Mouse (Mus musculus): ENCODE results near the gene Plekhn1.

Plekhn1 gene

DNA sequence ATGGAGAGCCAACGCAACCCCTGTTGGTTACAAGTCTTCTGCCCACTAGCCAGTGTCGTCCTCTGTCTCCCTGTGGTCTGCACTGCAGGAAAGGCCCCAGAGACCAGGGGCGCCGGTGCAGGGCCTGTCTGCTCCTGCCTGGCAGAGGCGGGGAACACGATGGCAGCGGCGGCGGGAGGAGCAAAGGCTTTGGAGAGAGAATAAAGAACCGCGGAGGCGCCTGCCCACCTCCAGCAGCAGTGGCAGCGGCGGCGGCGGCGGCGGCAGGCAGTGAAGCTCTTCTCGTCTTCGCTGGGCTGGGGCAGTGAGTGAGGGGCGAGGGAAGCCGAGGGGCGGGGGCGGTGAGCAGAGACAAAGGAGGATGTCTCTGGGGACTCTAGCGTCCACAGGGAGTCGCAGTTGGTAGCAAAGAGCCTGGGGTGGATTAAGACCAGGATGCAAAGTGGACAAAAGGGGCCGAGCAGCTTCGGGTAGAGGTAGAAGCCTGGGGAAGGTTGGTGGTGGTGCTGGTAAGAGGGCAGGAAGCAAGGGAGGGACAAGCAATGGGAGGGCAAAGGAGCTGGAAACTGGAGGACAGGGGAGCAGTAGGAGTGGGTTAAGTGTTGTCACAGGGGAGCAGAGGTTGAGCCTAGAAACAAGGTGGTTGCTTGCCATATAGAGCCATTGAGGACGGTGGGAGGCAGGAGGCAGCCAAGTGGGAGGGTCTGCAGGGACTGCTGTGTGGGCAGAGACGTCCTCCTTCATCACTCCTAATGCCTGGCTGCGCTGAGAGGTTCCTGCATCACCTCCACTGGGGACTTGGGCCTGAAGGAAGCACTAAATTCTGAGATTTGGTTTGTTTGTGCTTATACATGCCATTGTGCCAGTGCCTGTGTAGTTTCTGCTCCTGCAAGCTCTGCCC is 48.5 kb downstream of the Plekhn1 start:
- no peak for DNase-seq (ENCODE audit: extremely low read depth, insufficient read length, low spot score)

DNA sequence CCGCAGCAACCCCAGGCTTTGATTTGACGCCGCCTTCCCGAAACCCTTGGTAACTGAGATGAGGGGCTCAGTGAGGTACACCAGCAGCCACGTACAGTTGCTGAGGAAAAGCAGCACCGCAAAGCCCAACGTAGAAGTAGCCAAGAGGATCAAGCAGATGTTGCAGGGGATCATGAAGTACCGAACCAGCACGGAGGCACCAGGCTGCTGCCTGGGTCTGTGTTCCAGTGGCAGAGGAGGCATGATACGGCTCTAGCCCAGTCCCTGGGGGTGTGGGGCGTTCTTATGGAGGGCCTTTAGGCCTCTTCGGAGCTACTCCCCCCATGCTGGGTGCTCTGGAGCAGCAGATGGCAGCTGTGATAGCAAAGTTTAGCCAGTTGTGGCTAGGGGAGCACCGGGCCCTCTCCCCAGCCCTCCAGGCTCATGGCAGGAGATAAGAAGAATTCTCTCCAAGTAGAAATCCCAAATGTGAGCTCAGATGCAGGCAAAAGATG is 49.2 kb downstream of the Plekhn1 start:
- no peak for DNase-seq (ENCODE audit: extremely low read depth, insufficient read length, low spot score)

DNA sequence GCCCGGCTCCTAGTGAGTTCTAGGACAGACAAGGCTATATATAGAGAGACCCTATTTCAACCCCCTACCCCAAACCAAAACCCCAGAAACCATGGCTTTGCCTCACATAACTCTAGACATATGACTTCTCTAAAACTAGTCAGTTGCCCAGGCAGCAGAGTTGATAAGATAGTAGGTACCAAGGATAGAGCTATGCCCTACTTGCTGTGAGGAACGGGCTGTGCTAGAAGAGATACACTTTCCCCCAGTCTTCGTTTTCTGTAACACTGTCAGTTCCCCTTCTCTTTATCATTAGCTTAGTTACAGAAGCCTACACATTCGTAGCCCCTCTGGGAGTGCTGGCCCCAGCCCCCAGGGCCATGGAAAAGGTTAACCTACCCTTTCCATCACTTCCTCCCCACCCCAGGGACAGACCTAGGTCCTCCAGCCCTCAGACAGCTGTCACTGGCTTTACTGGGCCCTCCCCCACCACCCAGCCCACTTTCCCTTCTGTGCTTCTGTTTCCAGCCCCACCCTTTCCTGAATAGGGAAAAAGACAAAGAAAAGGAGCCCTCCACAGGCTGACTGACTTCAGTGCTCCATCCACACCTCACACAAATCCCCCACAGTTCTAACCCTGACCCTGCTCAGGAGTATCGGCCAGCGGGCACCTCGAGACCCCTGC is 50.2 kb downstream of the Plekhn1 start:
- no peak for DNase-seq (ENCODE audit: extremely low read depth, insufficient read length, low spot score)

DNA sequence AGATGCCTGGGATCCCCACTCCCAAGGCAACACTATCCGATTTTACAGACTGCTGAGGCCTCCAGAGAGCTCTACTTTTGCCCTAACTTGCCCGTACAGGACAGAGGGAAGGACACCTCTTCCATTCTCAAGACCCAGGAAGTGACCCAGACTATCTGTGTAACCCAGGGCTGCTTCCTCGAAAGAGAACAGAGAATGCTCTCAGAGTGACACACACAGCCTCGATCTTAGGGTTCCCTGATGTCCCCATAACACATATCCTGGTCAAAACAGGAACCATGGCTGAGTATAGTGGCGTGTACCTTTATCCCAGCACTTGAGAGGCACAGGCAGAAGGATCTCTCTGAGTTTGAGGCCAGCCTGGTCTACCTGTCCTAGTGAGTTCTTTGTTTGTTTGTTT is 50.9 kb downstream of the Plekhn1 start:
- no peak for DNase-seq (ENCODE audit: extremely low read depth, insufficient read length, low spot score)

DNA sequence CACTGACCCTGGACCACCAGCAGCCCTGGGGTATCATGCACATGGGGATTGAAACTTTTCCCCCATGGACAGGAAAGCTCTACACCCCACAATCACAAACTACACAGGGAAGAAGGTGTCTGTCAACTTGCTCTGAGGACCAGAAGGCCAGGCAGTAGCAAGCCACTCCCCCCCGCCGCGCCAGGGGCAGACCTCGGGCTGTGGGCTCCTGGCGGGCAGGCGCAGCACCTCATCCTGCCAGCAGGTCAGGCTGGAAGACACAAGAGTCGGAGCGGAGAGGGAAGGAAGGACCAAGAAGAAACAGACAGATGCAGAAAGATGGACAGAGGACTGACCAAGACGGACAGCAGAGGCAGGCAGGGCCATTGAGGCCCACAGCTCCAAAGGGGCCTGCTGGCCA is 57.0 kb downstream of the Plekhn1 start:
- DNase-seq (ENCODE audit: extremely low read depth, insufficient read length, low spot score), result no peak

DNA sequence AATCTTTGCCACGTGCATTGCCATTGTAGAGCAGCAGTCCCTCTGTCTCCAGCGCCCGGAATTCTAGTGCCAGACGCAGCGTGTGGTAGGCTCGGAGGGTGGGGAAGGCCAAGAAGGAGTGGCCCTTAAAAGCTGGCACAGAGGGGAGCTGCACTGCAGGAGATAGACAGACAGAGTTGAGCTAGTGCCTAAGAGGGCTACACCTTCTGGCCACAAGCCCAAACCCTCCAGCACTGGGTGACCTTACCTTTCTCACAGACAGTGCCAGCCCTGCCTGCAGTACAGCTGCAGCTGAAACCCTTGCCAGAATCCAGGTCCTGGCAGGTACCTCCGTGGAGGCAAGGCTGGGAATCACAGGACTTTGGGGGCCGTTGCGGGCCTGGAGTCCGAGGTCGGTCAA is 62.8 kb downstream of the Plekhn1 start:
- no peak for DNase-seq (ENCODE audit: extremely low read depth, insufficient read length, low spot score)
